Mouse (Mus musculus) adrenal gland, postnatal 4 days (tissue): ENCODE data around the gene Mut. TPM values are rescaled to one million over a fixed set of nuclear protein-coding genes. Genes with fewer than 3 reads are reported as not detected.
A peak's percentile ranks its signal among the peaks of the same experiment; 100 is the strongest.

ENCODE experiments used
- DNase-seq, 2 experiments: peaks; one replicate each; pipeline ENCODE4 v3.0.0; 2021 to 2022; ENCODE audit warnings: low spot score in 2 of 2, mixed read lengths in 2 of 2
- long read RNA-seq, 2 experiments: library from polyadenylated mRNA; stranded (forward); transcript quantifications; one replicate each; pipeline ENCODE4 v2.0.0; 2021
- total RNA-seq, 2 experiments: library from RNA; stranded (reverse); gene quantifications; 2 replicates each; pipeline ENCODE4 v1.2.3; 2021

Gene Mut
- total RNA-seq, result 10 to 100 TPM; 87.0 to 91.3 TPM
- long read RNA-seq, experiment 1, transcript Mut-201 (13 exons, 3,674 nt), result major isoform, 22 of 43 reads
- long read RNA-seq, experiment 1, partial matches to known transcripts, result 1 of 43 reads
- long read RNA-seq, experiment 1, other reads (novel, unspliced or antisense), result 20 of 43 reads
- long read RNA-seq, experiment 2, transcript Mut-201 (13 exons, 3,674 nt), result major isoform, 63 of 94 reads
- long read RNA-seq, experiment 2, partial matches to known transcripts, result 17 of 94 reads
- long read RNA-seq, experiment 2, other reads (novel, unspliced or antisense), result 14 of 94 reads

DNA sequence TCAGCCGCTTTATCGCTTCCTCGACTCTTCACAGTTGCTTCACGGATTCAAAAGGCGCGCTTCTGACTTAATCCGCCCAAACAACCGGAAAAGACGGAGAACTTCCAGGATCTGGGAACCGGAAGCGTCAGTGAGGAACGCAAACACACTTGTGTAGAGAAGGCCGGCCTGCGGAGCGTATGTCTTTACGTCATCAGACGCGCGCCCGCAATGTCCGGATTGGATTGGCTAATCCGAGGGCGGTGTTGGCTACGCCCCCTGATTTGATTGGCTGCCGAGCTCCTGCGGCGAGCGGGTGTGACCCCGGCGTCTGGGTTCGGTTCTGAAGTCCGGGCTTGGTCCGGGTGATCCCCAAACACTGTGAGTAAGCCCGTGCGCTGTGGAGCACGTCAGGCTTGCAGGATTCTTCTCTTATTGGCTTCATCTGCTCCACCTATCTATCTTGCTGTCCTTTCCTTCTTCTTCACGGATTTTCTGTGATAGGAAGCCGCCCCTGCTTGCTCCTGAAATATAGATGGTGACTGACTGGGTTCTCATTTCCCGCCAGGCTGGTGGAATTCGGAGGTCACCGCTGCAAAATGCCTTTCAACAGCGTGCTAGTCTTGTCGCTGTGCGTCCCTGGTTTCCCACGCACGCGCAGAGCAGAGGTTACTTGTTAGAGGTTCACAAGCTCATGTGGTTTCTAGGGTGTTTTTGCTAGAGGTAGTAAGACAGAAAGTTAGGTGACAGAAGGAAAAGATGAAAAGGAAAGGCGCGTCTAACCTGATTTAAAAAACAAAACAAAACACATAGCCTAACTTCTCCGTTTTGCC is at the start of gene Mut, which contains the start of gene Cenpq:
Gene Mut, plus strand, starts transcription at position 266 of the 812 bp plus-strand sequence.
Gene Cenpq, minus strand, starts transcription at position 628 of the 812 bp plus-strand sequence.
- peak; percentile 94 to 97 for DNase-seq

DNA sequence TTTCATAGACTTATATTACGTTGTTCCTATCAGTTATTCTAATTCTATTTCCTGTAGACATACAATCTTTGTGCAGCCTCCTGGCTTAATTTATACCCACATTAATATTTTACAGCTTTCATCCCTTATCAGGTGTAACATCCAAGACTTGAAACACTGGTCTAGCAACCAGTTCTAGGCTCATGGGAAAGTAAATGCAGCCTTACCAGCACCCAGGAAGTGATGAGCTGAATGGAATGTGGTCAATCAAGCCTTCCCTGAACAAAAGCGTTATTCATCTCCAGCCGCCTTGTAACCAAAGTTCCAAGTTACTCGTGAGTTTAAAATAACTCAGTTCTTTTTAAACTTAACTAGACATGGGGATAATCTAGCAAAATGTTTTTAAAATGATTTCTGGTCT is 49.3 kb upstream of the Mut start:
- no peak for DNase-seq

DNA sequence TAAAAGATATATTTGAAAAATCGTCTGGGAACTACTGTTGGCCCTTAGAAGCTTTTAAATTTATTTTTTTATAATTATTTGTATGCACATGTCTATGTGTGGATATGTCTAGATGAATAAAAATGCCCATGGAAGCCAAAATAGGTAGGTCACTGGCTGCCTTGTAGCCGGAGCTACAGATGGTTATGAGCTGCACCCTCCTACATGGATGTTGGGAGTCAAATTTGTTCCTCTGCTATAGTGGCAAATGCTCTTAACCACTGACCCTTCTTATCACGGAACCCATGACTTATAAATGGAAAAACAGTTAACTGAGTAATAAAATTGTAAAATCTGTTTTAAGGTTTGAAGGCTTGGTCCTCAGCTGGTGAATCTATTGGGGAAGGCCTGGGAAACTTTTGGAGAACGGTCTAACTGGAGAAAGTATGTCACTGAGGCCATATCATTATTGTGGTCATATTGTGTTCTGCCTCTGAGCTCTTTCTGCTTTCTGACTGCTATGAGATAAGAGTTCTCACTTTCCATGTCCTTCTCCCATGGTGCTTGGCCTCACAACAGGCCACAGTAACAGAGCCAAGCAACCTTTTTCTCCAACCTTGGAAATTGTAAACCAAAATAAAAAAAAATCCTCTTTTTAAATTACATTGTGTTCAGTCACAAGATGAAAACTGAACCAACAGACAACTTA is 46.5 kb upstream of the Mut start:
- no peak for DNase-seq

DNA sequence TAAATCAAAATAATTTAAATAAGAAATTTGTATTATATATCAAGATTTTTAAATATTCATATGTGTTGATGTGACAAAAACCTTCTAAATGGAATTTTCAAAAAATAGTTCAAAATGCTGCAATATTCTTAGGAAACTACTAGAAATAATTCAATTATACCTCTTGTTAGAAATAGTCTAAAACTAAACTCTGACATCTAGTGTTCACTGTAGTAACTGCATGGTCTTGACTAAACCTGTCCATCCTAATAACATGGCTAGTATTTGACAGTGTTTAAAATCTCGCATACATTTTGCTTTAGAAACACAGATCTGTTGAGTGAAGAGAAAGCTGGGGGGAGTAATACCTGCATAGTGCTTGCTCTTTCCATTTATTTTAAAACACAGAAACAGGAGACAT is 37.6 kb upstream of the Mut start:
- DNase-seq, result no peak

DNA sequence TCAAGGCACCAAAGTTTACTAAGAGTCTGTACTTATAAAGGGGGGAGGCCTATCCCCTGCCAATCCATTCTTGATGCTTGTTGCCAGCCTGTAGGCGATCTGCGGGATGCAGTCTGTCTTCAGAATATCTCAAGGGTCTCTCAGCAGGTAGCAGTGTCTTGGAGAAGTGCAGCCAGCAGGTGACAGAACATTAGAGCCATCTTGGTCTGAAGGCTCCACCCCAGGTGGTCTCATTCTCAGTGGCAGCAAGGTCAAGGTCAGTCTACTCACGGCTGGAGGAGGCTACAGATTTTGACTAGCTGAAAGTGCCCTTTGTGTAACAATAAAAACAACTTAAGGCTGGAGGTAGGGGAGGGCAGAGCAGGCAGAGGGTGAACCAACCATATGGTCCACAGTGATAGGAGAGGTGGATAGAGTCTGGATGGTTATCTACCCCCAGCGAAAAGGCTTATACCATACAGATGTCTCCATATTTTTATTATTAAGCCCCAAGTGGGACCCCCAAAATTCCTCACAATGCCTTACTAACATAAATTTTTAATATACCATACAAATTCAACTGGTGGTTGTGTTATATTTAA is 34.6 kb upstream of the Mut start:
- no peak for DNase-seq

DNA sequence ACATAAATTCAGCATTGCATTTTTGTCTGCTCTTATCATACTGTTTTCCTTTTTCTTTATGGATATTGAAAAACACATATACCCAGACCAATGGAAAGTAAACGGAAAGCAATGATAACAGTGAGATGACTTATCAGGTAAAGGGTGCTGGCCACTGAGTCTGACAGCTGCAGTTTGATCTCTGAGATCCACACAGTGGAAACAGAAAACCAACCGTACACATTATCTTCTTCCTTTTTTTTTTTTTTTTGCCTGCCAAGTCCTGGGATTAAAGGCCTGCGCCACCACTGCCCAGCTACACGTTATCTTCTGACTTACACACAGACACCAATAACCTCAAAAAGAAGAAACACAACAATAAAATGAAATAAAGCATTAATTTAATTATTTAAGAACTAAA is 31.1 kb upstream of the Mut start:
- DNase-seq, result no peak

DNA sequence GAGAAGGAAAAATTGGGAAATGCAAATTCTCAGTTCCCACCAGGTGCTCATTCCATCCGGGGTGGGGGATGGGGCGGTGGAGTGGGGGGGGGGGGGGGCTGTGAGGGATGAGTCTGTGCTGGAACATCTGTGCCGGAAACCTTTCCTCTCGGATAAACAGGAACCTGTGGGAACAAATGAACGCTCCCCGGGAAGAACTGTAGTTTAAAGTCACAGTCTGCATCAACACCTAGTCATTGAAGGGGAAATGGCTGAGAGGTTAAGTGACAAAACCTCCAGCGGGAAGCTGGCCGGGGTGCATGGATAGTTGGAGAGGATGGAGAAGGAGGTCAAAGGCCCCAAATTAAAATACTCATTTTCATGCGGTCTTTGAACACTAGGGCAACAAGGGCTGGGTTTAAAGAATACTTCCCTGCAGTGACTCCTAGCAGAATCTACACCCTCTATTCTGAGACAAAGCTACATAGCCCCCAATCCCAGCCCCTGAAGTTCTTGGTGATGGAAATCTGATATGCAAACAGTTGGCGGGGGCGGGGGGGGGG is 30.4 kb upstream of the Mut start:
- DNase-seq, result no peak

DNA sequence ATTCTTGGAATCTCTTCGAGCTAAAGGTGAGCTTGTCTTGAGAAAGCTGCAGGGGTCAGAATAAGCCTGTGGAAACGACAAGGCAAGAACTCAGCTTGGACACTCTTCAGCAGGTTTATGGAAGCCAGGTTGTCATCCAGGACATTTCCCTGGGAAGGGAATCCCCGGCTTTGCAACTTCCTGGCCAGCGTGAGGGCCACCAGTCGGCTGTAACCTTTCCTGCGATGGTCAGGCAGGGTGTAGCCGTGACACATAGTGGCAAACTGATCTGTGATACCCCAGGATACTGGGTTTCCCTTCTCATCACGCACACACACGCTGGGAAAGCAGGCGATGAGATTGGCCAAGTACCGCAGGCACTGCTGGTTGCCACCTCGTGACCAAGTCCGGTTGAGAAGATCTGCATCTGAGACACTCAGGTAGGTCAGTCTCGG is 29.7 kb upstream of the Mut start:
- no peak for DNase-seq

DNA sequence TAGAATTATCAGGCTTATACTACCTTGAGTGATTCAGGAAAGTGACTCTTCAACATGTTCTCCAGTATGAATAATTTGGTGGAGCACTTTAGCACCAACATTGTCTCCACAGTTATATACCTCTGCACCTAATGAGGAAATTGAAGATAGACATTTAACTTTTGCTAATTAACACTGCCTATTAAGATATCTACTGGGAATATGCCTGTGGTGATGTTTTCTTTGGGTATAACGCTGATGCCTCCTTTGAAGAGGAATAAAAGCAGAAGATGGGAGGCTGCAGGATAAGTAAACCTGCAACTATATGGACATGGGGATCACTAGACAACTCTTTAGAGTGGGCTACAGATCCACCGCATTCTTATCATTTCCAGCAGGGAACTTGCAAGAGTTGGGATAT is 20.2 kb upstream of the Mut start, which contains the start of gene Glyatl3:
Gene Glyatl3, minus strand, starts transcription at position 101 of the 400 bp plus-strand sequence.
- DNase-seq, result no peak

DNA sequence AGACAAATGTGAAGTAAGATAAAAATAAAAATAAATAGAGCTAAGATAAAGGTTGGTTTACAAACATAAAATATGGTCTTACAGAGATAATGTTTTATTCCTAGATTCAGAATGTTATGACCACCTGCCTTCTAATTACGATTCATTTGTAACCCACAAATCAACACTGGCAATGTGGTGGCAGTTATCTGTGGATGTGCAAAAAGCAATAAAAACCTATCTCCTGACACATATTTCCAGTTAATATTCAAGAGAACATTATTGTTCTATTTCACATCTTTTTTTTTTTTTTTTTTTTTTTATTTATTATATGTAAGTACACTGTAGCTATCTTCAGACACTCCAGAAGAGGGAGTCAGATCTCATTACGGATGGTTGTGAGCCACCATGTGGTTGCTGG is 19.0 kb upstream of the Mut start:
- no peak for DNase-seq

DNA sequence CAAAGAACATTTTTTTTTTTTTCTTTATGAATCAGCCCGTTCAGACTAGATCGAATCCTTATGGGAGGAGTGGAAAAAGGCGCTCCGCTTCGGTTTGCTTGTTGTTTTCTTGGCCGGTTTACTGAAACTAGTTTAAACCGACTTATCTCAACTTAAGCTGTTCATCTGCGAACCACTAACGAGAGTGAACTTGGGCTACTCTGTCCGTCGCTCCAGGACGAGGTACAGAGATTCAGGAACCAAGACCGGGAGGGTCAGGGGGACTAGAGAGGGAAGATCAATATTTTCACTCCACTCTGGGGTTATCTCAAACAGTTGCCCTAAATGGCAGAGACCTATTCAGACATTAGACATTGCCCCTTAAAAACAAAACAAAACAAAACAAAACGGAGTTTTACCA is 500 bp upstream of the Mut start:
- no peak for DNase-seq

DNA sequence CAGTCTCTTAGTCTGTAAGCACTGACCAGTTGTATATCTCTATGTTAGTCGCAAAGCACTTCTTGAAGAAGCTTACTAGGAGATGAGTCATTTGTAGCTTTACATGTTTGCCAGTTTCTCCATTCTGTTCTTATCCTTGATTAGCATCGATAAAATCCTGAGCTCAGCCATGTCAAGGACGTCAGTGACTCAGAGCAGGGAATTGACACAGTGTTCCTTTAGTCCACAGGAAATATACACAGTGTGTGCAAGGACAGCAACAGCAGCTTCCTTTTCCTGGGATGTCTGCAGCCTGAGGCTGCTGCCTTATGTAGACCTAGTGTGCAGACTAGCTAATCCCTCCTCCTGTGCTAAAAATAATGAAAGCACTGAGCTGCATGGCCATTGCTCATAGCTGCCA is 14.0 kb downstream of the Mut start:
- DNase-seq, result peak in 1 of 2 experiments; percentile 7

DNA sequence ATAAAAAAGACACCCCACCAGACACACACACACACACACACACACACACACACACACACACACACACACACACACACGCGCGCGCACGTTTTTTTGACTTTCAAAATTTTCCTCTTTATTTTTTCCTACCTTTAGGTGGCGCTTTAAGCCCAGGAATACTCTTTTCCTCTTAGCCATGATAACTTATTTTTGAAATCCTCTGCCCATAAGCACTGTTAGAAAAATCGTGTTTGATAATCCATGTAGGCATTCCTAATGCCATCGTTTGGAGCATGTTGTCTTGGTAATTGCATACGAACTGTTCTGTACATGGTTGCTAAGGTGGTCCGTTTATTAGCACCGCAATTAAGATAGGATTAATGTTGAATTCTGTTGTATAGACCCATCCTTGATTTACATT is 43.4 kb downstream of the Mut start:
- DNase-seq, result no peak

DNA sequence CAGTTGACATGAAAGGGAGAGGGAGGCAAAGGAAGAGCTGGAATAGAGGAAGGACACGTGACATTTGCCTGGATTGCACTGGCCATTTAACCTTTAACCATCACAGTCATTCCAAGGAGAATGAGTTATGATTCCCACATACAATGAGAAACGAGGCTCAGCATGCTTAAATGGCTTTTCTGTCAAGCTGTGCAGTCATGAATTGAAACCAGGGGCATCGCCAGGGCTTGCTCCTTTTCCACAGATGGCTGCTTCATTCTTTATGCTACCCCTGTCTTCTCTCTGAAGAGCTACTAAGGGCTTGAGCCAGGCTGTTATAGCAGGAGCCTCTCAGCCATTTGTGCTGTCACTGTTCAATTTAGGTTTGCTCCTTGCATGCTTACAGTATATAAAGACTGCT is 57.6 kb downstream of the Mut start:
- DNase-seq, result no peak

Other genes starting within 250 kb of the Mut start
- gene Esp1, start 207.6 kb upstream of the Mut start, total RNA-seq, result not detected
- not detected for gene Crisp2, start 127.7 kb upstream of the Mut start, total RNA-seq
- 10 to 100 TPM in 1 of 2 experiments, 1 to 10 TPM in 1; 3.7 to 11.7 TPM for gene Rhag, start 123.6 kb upstream of the Mut start, total RNA-seq
- 1 to 10 TPM in 1 of 2 experiments, under 1 TPM in 1; 0.90 to 1.0 TPM for gene 9130008F23Rik, start 54.1 kb upstream of the Mut start, total RNA-seq
- gene Glyatl3, start 20.3 kb upstream of the Mut start, total RNA-seq, result not detected
- gene Cenpq, start 362 bp downstream of the Mut start, total RNA-seq, result 10 to 100 TPM; 12.4 to 12.5 TPM